Mouse (Mus musculus) urinary bladder, postnatal 10 days (tissue): Measurements from ENCODE around the gene 9030624G23Rik.
"Not testable (repeated sequence)": the region's sequence is repeated elsewhere in the genome, so short reads cannot be mapped to it uniquely, and the experiment has no call there.

Experiments
- DNase-seq: peaks from one replicate; pipeline ENCODE4 v3.0.0; 2022; ENCODE audit warnings: low spot score

The 9030624G23Rik gene

DNA sequence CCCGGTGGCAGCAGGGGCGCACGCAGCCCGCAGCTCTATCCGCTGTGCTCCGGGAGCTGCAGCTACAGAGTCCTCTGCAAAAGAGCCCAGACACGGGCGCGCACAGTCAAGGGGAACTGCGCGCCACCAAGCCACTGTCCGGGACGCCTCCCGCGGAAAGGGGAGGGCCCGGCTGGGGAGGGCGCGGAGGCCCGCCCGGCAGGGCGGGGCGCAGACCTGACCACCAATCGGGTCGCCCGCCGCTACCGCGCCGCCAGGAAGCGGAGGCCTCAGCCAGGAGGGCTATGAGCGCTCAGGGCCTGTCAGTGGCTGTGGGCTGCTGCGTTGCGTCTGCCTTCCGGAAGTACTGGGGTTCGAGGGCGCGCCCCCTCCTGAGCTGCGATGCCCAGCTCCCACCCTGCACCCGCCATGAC, at the start of gene 9030624G23Rik:
TSS of gene 9030624G23Rik (minus strand) at position 139 of the 413 bp plus-strand sequence.
- DNase-seq, result not testable (repeated sequence)

DNA sequence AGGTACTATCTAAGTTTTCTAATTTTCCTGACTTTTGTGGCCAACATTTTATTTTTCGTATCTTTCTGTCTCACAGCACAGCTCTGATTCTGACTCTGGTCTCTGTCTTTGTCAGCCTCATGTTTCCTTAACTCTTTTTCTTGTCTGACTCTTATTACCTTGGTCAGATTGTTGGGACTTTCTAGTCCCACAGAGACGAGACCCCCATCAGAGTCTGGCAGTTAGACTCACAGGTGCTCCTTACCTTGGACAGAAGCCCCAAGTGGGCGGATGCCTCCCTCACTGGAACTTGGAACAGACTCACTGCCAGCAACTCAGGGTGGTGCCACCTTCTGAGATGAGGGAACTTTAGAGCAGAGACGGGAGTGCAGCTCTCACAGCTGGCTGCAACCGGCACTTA, 13.9 kb downstream of the 9030624G23Rik start:
- DNase-seq, result not testable (repeated sequence)
